Mouse (Mus musculus): ENCODE results near the gene Arid3a. TPM values are rescaled to one million over a fixed set of nuclear protein-coding genes. Genes with fewer than 3 reads are reported as not detected.
A peak's percentile ranks its signal among the peaks of the same experiment; 100 is the strongest.

Gene Arid3a
- total and polyA plus RNA-seq, 2 experiments from 2014 or later = 3.3 to 9.5 TPM

GRCm38 (mm10) chr10:79900951-79901410, 25.9 kb upstream of the Arid3a start:
- Histone ChIP-seq H3K36me3 (ENCODE audit: insufficient read depth, low read length) (peaks cover 33% of the 10 kb centered on the region), H3K27ac (ENCODE audit: low read depth, low read length) (0 out of 2 replicates have a peak overlapping the region, but pooled peaks have one; percentile 3)

GRCm38 (mm10) chr10:79906712-79907111, 20.1 kb upstream of the Arid3a start:
- Histone ChIP-seq H3K4me3 (ENCODE audit: low read depth, low read length) (no peak overlapping the region), H3K4me2 (ENCODE audit: low read depth, low read length, poor library complexity, severe bottlenecking) (no peak overlapping the region), H3K27me3 (ENCODE audit: insufficient read depth, low read length) (no peaks in the 10 kb centered on the region), H3K27ac (ENCODE audit: low read depth, low read length) (no peak overlapping the region), H3K9ac (replicated peaks; ENCODE audit: low read length, poor library complexity, severe bottlenecking) (no peak overlapping the region), H3K4me1 (ENCODE audit: insufficient read depth, low read length) (no peaks in the 10 kb centered on the region), H3K36me3 (ENCODE audit: insufficient read depth, low read length) (peaks cover 30% of the 10 kb centered on the region), H3K9me3 (ENCODE audit: low read length) (no peaks in the 10 kb centered on the region)
- 94% methylated on average over 9 of the region's 9 CpGs for WGBS
- no peak for ATAC-seq (ENCODE audit: low FRiP score)
- no peak for DNase-seq (ENCODE audit: low spot score)
- no peak for TF ChIP-seq CTCF (IDR thresholded peaks at IDR 0.05)

More at GRCm38 (mm10) chr10:79900951-79901410, 25.9 kb upstream of the Arid3a start:
- Histone ChIP-seq H3K27me3 (ENCODE audit: insufficient read depth, low read length) (no peaks in the 10 kb centered on the region), H3K9ac (replicated peaks; ENCODE audit: low read length, poor library complexity, severe bottlenecking) (0 out of 2 replicates have a peak overlapping the region, but pooled peaks have one; percentile 13), H3K4me2 (ENCODE audit: low read depth, low read length, poor library complexity, severe bottlenecking) (no peak overlapping the region), H3K4me3 (ENCODE audit: low read depth, low read length) (no peak overlapping the region), H3K9me3 (ENCODE audit: low read length) (no peaks in the 10 kb centered on the region), H3K4me1 (ENCODE audit: insufficient read depth, low read length) (no peaks in the 10 kb centered on the region)
- TF ChIP-seq CTCF (IDR thresholded peaks at IDR 0.05) = peak; percentile 69
- 15% methylated on average over 2 of the region's 2 CpGs for WGBS
- ATAC-seq (ENCODE audit: low FRiP score) = peak; percentile 59; the same call in 1 of the 2 replicates
- DNase-seq (ENCODE audit: low spot score) = peak; percentile 73

- ATAC-seq (ENCODE audit: low FRiP score) (no peak), DNase-seq (ENCODE audit: low spot score) (no peak)
- Histone ChIP-seq H3K9ac (replicated peaks; ENCODE audit: low read length, poor library complexity, severe bottlenecking) (no peak overlapping the region), H3K36me3 (ENCODE audit: insufficient read depth, low read length) (peaks cover 35% of the 10 kb centered on the region), H3K27me3 (ENCODE audit: insufficient read depth, low read length) (no peaks in the 10 kb centered on the region), H3K4me3 (ENCODE audit: low read depth, low read length) (no peak overlapping the region), H3K4me2 (ENCODE audit: low read depth, low read length, poor library complexity, severe bottlenecking) (no peak overlapping the region), H3K4me1 (ENCODE audit: insufficient read depth, low read length) (no peaks in the 10 kb centered on the region), H3K27ac (ENCODE audit: low read depth, low read length) (no peak overlapping the region), H3K9me3 (ENCODE audit: low read length) (no peaks in the 10 kb centered on the region)
- 95% methylated on average over 10 of the region's 10 CpGs for WGBS
- TF ChIP-seq CTCF (IDR thresholded peaks at IDR 0.05) = no peak
These were observed 19.4 kb upstream of the Arid3a start for GRCm38 (mm10) chr10:79907415-79907814.

GRCm38 (mm10) chr10:79908167-79909091, 18.4 kb upstream of the Arid3a start, which contains the start of gene Med16:
Med16 (minus strand) TSS chr10:79908923.
- H3K36me3 ChIP-seq (ENCODE audit: insufficient read depth, low read length) = peaks cover 28% of the 10 kb centered on the region
- H3K9ac ChIP-seq (replicated peaks; ENCODE audit: low read length, poor library complexity, severe bottlenecking) = peak within 1 kb of the TSS; percentile 69
- H3K9me3 ChIP-seq (ENCODE audit: low read length) = no peaks in the 10 kb centered on the region
- H3K27me3 ChIP-seq (ENCODE audit: insufficient read depth, low read length) = no peaks in the 10 kb centered on the region
- H3K4me3 ChIP-seq (ENCODE audit: low read depth, low read length) = peak within 1 kb of the TSS; percentile 47
- peak within 1 kb of the TSS; percentile 52 for H3K4me2 ChIP-seq (ENCODE audit: low read depth, low read length, poor library complexity, severe bottlenecking)
- DNase-seq (ENCODE audit: low spot score) (peak; percentile 96), ATAC-seq (ENCODE audit: low FRiP score) (peak; percentile 90)
- 2% methylated on average over 52 of the region's 52 CpGs for WGBS
- no peak for TF ChIP-seq CTCF (IDR thresholded peaks at IDR 0.05)
- H3K27ac ChIP-seq (ENCODE audit: low read depth, low read length) = peak within 1 kb of the TSS; percentile 87
- H3K4me1 ChIP-seq (ENCODE audit: insufficient read depth, low read length) = no peaks in the 10 kb centered on the region

GRCm38 (mm10) chr10:79909092-79909922, 17.5 kb upstream of the Arid3a start:
- peak overlapping the region; percentile 37 for H3K4me2 ChIP-seq (ENCODE audit: low read depth, low read length, poor library complexity, severe bottlenecking)
- no peak for TF ChIP-seq CTCF (IDR thresholded peaks at IDR 0.05)
- peak; percentile 62 for DNase-seq (ENCODE audit: low spot score)
- no peaks in the 10 kb centered on the region for H3K9me3 ChIP-seq (ENCODE audit: low read length)
- peak; percentile 48 for ATAC-seq (ENCODE audit: low FRiP score)
- H3K4me1 ChIP-seq (ENCODE audit: insufficient read depth, low read length) = no peaks in the 10 kb centered on the region; the same call in 1 of the 2 replicates
- 21% methylated on average over 14 of the region's 14 CpGs for WGBS
- peaks cover 28% of the 10 kb centered on the region for H3K36me3 ChIP-seq (ENCODE audit: insufficient read depth, low read length)
- H3K27me3 ChIP-seq (ENCODE audit: insufficient read depth, low read length) = no peaks in the 10 kb centered on the region
- H3K4me3 ChIP-seq (ENCODE audit: low read depth, low read length) = peak overlapping the region; percentile 47
- peak overlapping the region; percentile 51 for H3K9ac ChIP-seq (replicated peaks; ENCODE audit: low read length, poor library complexity, severe bottlenecking)
- peak overlapping the region; percentile 87 for H3K27ac ChIP-seq (ENCODE audit: low read depth, low read length)
